9 mouse cellular contexts compared by ENCODE assay signal in genomic region chr13:91740851-91741250, GRCm38 (mm10). TPM values are rescaled to one million over a fixed set of nuclear protein-coding genes. Genes with fewer than 3 reads are reported as not detected.
DNase-seq lines count a peak whose midpoint lies in the region; ATAC-seq and TF ChIP-seq lines count a peak whose summit lies in the region.
"Had no signal": no experiment of that assay in that cellular context is flagged by ENCODE, and none has a peak within 500 bp of the region (broad histone marks: within the 10 kb centered on the region; RNA-seq: fewer than 3 reads in every experiment).

No protein-coding gene starts in this region.

- H3K4me3 ChIP-seq in kidney, embryonic 14.5 days (ENCODE audit: low read length) = peak overlapping the region; percentile 38
- H3K4me3 ChIP-seq in embryonic facial prominence, embryonic 15.5 days (replicated peaks) = peak overlapping the region; percentile 37
- H3K4me3 ChIP-seq in intestine, embryonic 14.5 days (ENCODE audit: low read depth, low read length) = peak overlapping the region; percentile 39; the same call in 1 of the 2 replicates
- H3K4me3 ChIP-seq in midbrain, postnatal 0 days (ENCODE audit: low read depth, low read length) = peak overlapping the region; percentile 44

- no peak overlapping the region for H3K27ac ChIP-seq in kidney, embryonic 14.5 days (ENCODE audit: low read depth, low read length)
- no peak overlapping the region for H3K27ac ChIP-seq in embryonic facial prominence, embryonic 15.5 days (replicated peaks)
- H3K27ac ChIP-seq in intestine, embryonic 14.5 days (ENCODE audit: low read depth) = no peak overlapping the region
- no peak overlapping the region; the same call in 1 of the 2 replicates for H3K27ac ChIP-seq in midbrain, postnatal 0 days (ENCODE audit: low read depth, low read length)

- peak overlapping the region; percentile 65 for H3K4me2 ChIP-seq in kidney, embryonic 14.5 days (replicated peaks; ENCODE audit: low read depth, low read length)
- H3K4me2 ChIP-seq in embryonic facial prominence, embryonic 15.5 days (replicated peaks) = peak overlapping the region; percentile 69
- peak overlapping the region; percentile 75 for H3K4me2 ChIP-seq in intestine, embryonic 14.5 days (ENCODE audit: low read length)
- H3K4me2 ChIP-seq in midbrain, postnatal 0 days (ENCODE audit: low read depth, low read length, poor library complexity, severe bottlenecking) = peak overlapping the region; percentile 90

- H3K4me1 ChIP-seq in kidney, embryonic 14.5 days (ENCODE audit: control insufficient read depth, insufficient read depth, low read length) = no peaks in the 10 kb centered on the region
- peaks cover 6% of the 10 kb centered on the region for H3K4me1 ChIP-seq in embryonic facial prominence, embryonic 15.5 days
- no peaks in the 10 kb centered on the region for H3K4me1 ChIP-seq in intestine, embryonic 14.5 days (replicated peaks; ENCODE audit: control insufficient read depth, insufficient read depth, low read length)
- H3K4me1 ChIP-seq in midbrain, postnatal 0 days (ENCODE audit: insufficient read depth, low read length) = no peaks in the 10 kb centered on the region

- no peaks in the 10 kb centered on the region for H3K36me3 ChIP-seq in kidney, embryonic 14.5 days (ENCODE audit: control insufficient read depth, insufficient read depth, low read length)
- no peaks in the 10 kb centered on the region for H3K36me3 ChIP-seq in embryonic facial prominence, embryonic 15.5 days
- H3K36me3 ChIP-seq in intestine, embryonic 14.5 days (ENCODE audit: control insufficient read depth, insufficient read depth, low read length) = no peaks in the 10 kb centered on the region
- no peaks in the 10 kb centered on the region for H3K36me3 ChIP-seq in midbrain, postnatal 0 days (ENCODE audit: insufficient read depth, low read length)

- 0 out of 2 replicates have a peak overlapping the region, but pooled peaks have one; percentile 40 for H3K9ac ChIP-seq in kidney, embryonic 14.5 days (ENCODE audit: low read depth, low read length)
- no peak overlapping the region for H3K9ac ChIP-seq in embryonic facial prominence, embryonic 15.5 days
- no peak overlapping the region for H3K9ac ChIP-seq in intestine, embryonic 14.5 days (ENCODE audit: low read length)
- H3K9ac ChIP-seq in midbrain, postnatal 0 days (replicated peaks; ENCODE audit: low read length, poor library complexity, severe bottlenecking) = peak overlapping the region; percentile 47; the same call in 1 of the 2 replicates

- TF ChIP-seq CTCF in midbrain, postnatal 0 days (IDR thresholded peaks at IDR 0.05) = no peak

- no peak for DNase-seq in kidney, adult 9 months
- peak; percentile 53 for DNase-seq in intestine, embryonic 14.5 days (ENCODE audit: low spot score)
- DNase-seq in midbrain, postnatal 0 days (ENCODE audit: low spot score) = no peak
- no peak for DNase-seq in embryo, embryonic 9.5 days (ENCODE audit: extremely low spot score)
- no peak for DNase-seq in layer of hippocampus, adult 8-10 months (ENCODE audit: low spot score in 2 of 2)
- DNase-seq in cerebellum, adult 11-12 months = no peak
- DNase-seq: thymus, adult 18-20 months had no signal

- H3K9me3 ChIP-seq in kidney, embryonic 14.5 days (ENCODE audit: control insufficient read depth, low read length) = no peaks in the 10 kb centered on the region
- H3K9me3 ChIP-seq in embryonic facial prominence, embryonic 15.5 days (replicated peaks) = no peaks in the 10 kb centered on the region
- no peaks in the 10 kb centered on the region for H3K9me3 ChIP-seq in intestine, embryonic 14.5 days (ENCODE audit: control insufficient read depth, low read length)
- no peaks in the 10 kb centered on the region for H3K9me3 ChIP-seq in midbrain, postnatal 0 days (ENCODE audit: low read length)

- WGBS in kidney, embryonic 14.5 days = 68% methylated on average over 6 of the region's 6 CpGs
- 74% methylated on average over 6 of the region's 6 CpGs for WGBS in embryonic facial prominence, embryonic 15.5 days
- 61% methylated on average over 6 of the region's 6 CpGs for WGBS in intestine, embryonic 14.5 days
- 68% methylated on average over 6 of the region's 6 CpGs for WGBS in midbrain, postnatal 0 days

- no peak for ATAC-seq in kidney, embryonic 14.5 days (ENCODE audit: low FRiP score, low TSS enrichment)
- ATAC-seq in embryonic facial prominence, embryonic 15.5 days (ENCODE audit: insufficient number of reproducible peaks, low FRiP score, low TSS enrichment, low read depth) = no peak
- ATAC-seq in intestine, embryonic 14.5 days (replicated peaks; ENCODE audit: low FRiP score, low TSS enrichment, low read depth) = no peak
- ATAC-seq in midbrain, postnatal 0 days (ENCODE audit: low FRiP score) = no peak

- no peaks in the 10 kb centered on the region for H3K27me3 ChIP-seq in kidney, embryonic 14.5 days (ENCODE audit: control insufficient read depth, insufficient read depth, low read length)
- peaks cover 17% of the 10 kb centered on the region for H3K27me3 ChIP-seq in embryonic facial prominence, embryonic 15.5 days
- peaks cover 3% of the 10 kb centered on the region; the same call in 1 of the 2 replicates for H3K27me3 ChIP-seq in intestine, embryonic 14.5 days (replicated peaks; ENCODE audit: control insufficient read depth, insufficient read depth, low read length)
- no peaks in the 10 kb centered on the region for H3K27me3 ChIP-seq in midbrain, postnatal 0 days (ENCODE audit: insufficient read depth, low read length)

RNA-seq across cellular contexts. Expression of gene Acot12, which starts 0.5 kb away (rescaled TPM):
- 0.18 TPM in 1 of 2 replicates, not detected in the other for polyA plus RNA-seq in kidney, embryonic 14.5 days (2014; fragmentation: Nextera tagmentation; extraction: Ambion mirVana)
- 0.07 and 0.14 TPM in 2 replicates for polyA plus RNA-seq in embryonic facial prominence, embryonic 15.5 days (2015; fragmentation: Nextera tagmentation; extraction: Ambion mirVana)
- 0.47 TPM in 1 of 2 replicates, not detected in the other for polyA plus RNA-seq in intestine, embryonic 14.5 days (2014; fragmentation: Nextera tagmentation; extraction: Ambion mirVana)
- total RNA-seq in midbrain, postnatal 0 days (2014; rRNA removed) = 0.44 and 0.47 TPM in 2 replicates
- 0.21 and 0.35 TPM in 2 replicates for polyA plus RNA-seq in midbrain, postnatal 0 days (2015; fragmentation: Nextera tagmentation; extraction: Ambion mirVana)
- total RNA-seq in layer of hippocampus, adult 8-10 months (2022) = 1 to 10 TPM in 1 of 4 experiments, under 1 TPM in 2, not detected in 1; 0.49 to 1.0 (median 0.52) TPM

Comparison
In these comparisons a context has a peak if more than half of its experiments do, and no peak if none do; other contexts are left out.
1. H3K9ac ChIP-seq: peak in kidney, embryonic 14.5 days (single experiment) and midbrain, postnatal 0 days (single experiment); none in embryonic facial prominence, embryonic 15.5 days (single experiment) and intestine, embryonic 14.5 days (single experiment).
2. Peak in every context shown above with its lines, with median percentiles within 50 percentile points of each other: H3K4me2 ChIP-seq and H3K4me3 ChIP-seq.